Mouse (Mus musculus) liver, embryonic 11.5 days (tissue): ENCODE measurements at regions not wholly inside any gene's neighbourhood (a gene's known extent, or its start where the extent isn't known, plus 50 kb on each side); places are given as distances from the start of the nearest gene placed in this dataset.

Source experiments
- ATAC-seq: fragments of 200-750 bp; cut with Nextera tagmentation; replicated peaks from 2 replicates; pipeline ENCODE4 v1.8.0; 2017; ENCODE audit warnings: moderate number of reproducible peaks, mild to moderate bottlenecking, moderate TSS enrichment, moderate library complexity; ENCODE audit not compliant: low FRiP score
- DNase-seq: peaks from one replicate; pipeline ENCODE4 v3.0.0-alpha.2; 2017; ENCODE audit warnings: low spot score
- H3K27ac ChIP-seq: fragments of 300-500 bp; sonication (generic); 2 replicates; pipeline ENCODE4 v1.5.1; 2014; ENCODE audit warnings: mild to moderate bottlenecking, low read depth, low read length, control low read depth
- H3K27me3 ChIP-seq: fragments of 300-500 bp; sonication (generic); replicated peaks from 2 replicates; pipeline ENCODE4 v1.6.1; 2014; ENCODE audit warnings: low read length, mixed read lengths; ENCODE audit not compliant: control insufficient read depth, insufficient read depth
- H3K36me3 ChIP-seq: fragments of 300-500 bp; sonication (generic); 2 replicates; pipeline ENCODE4 v1.6.1; 2014; ENCODE audit warnings: mild to moderate bottlenecking, low read length, moderate library complexity, mixed read lengths; ENCODE audit not compliant: control insufficient read depth, insufficient read depth
- H3K4me1 ChIP-seq: fragments of 300-500 bp; sonication (generic); replicated peaks from 2 replicates; pipeline ENCODE4 v1.6.1; 2014; ENCODE audit warnings: low read length, mixed read lengths; ENCODE audit not compliant: control insufficient read depth, insufficient read depth
- H3K4me2 ChIP-seq: fragments of 300-500 bp; sonication (generic); 2 replicates; pipeline ENCODE4 v1.6.1; 2014; ENCODE audit warnings: mild to moderate bottlenecking, control low read depth, moderate library complexity
- H3K4me3 ChIP-seq: fragments of 300-500 bp; sonication (generic); 2 replicates; pipeline ENCODE4 v1.5.1; 2014; ENCODE audit warnings: low read depth, low read length, control low read depth
- H3K9ac ChIP-seq: fragments of 300-500 bp; sonication (generic); 2 replicates; pipeline ENCODE4 v1.6.1; 2014; ENCODE audit warnings: low read depth, low read length, control low read depth
- H3K9me3 ChIP-seq: fragments of 300-500 bp; sonication (generic); 2 replicates; pipeline ENCODE4 v1.6.1; 2016; ENCODE audit warnings: low read length, inconsistent platforms, mixed read lengths; ENCODE audit not compliant: control insufficient read depth
- WGBS: fragments of 180-500 bp; shearing (Covaris S2); extraction: QIAGEN DNeasy Blood & Tissue Kit; methylation state at CpG from one replicate; pipeline ENCODE4 v1.1.7; 2014; 5-methylcytosine and 5-hydroxymethylcytosine counted together

DNA sequence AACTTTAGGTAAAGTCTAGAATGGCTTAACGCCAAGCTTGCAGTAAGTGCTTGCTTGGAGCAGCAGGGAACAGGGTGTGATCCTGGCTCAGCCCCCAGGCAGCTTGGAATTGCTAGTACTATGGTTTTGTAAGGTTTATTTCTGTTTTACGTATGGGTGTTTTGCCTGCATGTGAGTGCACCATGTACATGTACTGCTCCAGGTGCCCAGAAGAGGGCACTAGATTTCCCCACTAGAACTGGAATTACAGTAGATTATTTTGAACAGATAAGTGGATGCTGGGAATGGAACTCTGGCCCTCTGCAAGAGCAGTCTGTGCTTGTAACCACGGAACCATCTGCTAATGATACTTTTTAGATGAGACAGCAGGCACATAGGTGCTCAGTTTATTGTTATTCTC, 237.6 kb downstream of the Skap2 start:
- Histone ChIP-seq H3K4me2 (no peak overlapping the region), H3K27ac (no peak overlapping the region), H3K9me3 (no peaks in the 10 kb centered on the region), H3K4me1 (no peaks in the 10 kb centered on the region), H3K9ac (no peak overlapping the region), H3K27me3 (no peaks in the 10 kb centered on the region), H3K4me3 (no peak overlapping the region), H3K36me3 (no peaks in the 10 kb centered on the region)
- DNase-seq (no peak), ATAC-seq (no peak)
- WGBS, result 78% methylated on average over 3 of the region's 3 CpGs

GRCm38 (mm10) chr6:51785615-51786014, 226.7 kb downstream of the Skap2 start:
- Histone ChIP-seq H3K9ac (no peak overlapping the region), H3K4me2 (no peak overlapping the region), H3K4me1 (no peaks in the 10 kb centered on the region), H3K36me3 (no peaks in the 10 kb centered on the region), H3K27ac (no peak overlapping the region), H3K27me3 (no peaks in the 10 kb centered on the region), H3K9me3 (no peaks in the 10 kb centered on the region), H3K4me3 (no peak overlapping the region)
- no peak for DNase-seq
- WGBS, result 60% methylated on average over 3 of the region's 3 CpGs
- ATAC-seq, result no peak

- ATAC-seq (no peak), DNase-seq (no peak)
- H3K27ac ChIP-seq, result no peak overlapping the region
- no peaks in the 10 kb centered on the region for H3K9me3 ChIP-seq
- H3K9ac ChIP-seq, result no peak overlapping the region
- no peaks in the 10 kb centered on the region for H3K4me1 ChIP-seq
- H3K4me2 ChIP-seq, result no peak overlapping the region
- H3K36me3 ChIP-seq, result no peaks in the 10 kb centered on the region
- WGBS, result 75% methylated on average over 3 of the region's 3 CpGs
- no peak overlapping the region for H3K4me3 ChIP-seq
- H3K27me3 ChIP-seq, result no peaks in the 10 kb centered on the region; the same call in 1 of the 2 replicates
Measured at GRCm38 (mm10) chr6:51786836-51787235, 225.5 kb downstream of the Skap2 start.

GRCm38 (mm10) chr6:51788156-51788555, 224.2 kb downstream of the Skap2 start:
- Histone ChIP-seq H3K27me3 (no peaks in the 10 kb centered on the region; the same call in 1 of the 2 replicates), H3K4me3 (no peak overlapping the region), H3K4me1 (no peaks in the 10 kb centered on the region), H3K9ac (no peak overlapping the region), H3K4me2 (no peak overlapping the region), H3K9me3 (no peaks in the 10 kb centered on the region), H3K36me3 (no peaks in the 10 kb centered on the region), H3K27ac (no peak overlapping the region)
- 86% methylated on average over 9 of the region's 9 CpGs for WGBS
- no peak for DNase-seq
- ATAC-seq, result no peak

- no peak overlapping the region for H3K27ac ChIP-seq
- no peaks in the 10 kb centered on the region for H3K4me1 ChIP-seq
- 68% methylated on average over 5 of the region's 5 CpGs for WGBS
- no peaks in the 10 kb centered on the region for H3K9me3 ChIP-seq
- no peaks in the 10 kb centered on the region for H3K36me3 ChIP-seq
- no peak for ATAC-seq
- H3K27me3 ChIP-seq, result no peaks in the 10 kb centered on the region; the same call in 1 of the 2 replicates
- H3K4me2 ChIP-seq, result no peak overlapping the region
- H3K9ac ChIP-seq, result no peak overlapping the region
- no peak overlapping the region for H3K4me3 ChIP-seq
- DNase-seq, result no peak
Measured at GRCm38 (mm10) chr6:51790293-51790692, 222.1 kb downstream of the Skap2 start.

DNA sequence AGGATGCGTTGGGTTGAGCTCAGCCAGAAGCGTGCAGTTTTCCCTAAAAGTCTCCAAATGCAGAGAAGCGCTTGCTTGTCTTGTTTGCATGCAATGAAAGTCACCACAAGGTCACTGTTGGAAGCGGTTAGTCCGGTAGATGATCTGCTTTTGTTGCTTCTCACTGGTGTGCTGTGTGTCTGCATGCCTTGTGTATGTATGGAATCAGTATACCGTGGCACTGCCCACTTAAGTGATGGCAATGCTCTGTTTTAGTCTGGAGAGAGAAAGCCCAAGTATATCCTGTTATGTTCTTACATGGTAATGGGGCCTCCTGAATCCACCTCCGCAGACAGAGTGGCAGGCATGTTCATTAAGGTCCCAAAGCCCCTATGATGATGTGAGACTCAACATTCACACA, 221.7 kb downstream of the Skap2 start:
- WGBS, result 82% methylated on average over 7 of the region's 7 CpGs
- H3K4me3 ChIP-seq, result no peak overlapping the region
- no peak overlapping the region for H3K27ac ChIP-seq
- no peaks in the 10 kb centered on the region; the same call in 1 of the 2 replicates for H3K27me3 ChIP-seq
- no peak for ATAC-seq
- H3K9ac ChIP-seq, result no peak overlapping the region
- H3K4me2 ChIP-seq, result no peak overlapping the region
- H3K9me3 ChIP-seq, result no peaks in the 10 kb centered on the region
- no peak for DNase-seq
- H3K36me3 ChIP-seq, result no peaks in the 10 kb centered on the region
- H3K4me1 ChIP-seq, result no peaks in the 10 kb centered on the region

DNA sequence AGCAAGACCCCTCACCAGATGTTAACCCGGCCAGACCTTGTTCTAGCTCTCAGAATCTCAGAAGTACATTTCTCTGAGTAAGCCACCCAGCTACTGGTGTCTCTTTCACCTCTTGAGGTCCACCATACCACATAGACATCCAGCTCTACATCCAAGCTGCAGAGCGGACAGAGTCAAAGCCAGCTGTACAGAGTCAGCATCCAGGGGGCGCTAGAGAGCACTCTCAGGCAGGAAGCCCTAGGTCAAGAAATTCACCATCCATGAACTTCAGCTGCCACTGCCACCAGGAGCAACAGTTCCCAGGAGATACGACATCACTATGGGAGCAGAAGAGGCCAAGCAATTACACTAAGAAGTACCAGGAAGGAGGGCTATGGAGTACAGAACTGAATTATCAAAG, 217.0 kb downstream of the Skap2 start:
- H3K9me3 ChIP-seq, result no peaks in the 10 kb centered on the region
- H3K27ac ChIP-seq, result no peak overlapping the region
- H3K4me1 ChIP-seq, result no peaks in the 10 kb centered on the region
- no peak overlapping the region for H3K9ac ChIP-seq
- 49% methylated on average over 4 of the region's 4 CpGs for WGBS
- no peaks in the 10 kb centered on the region for H3K36me3 ChIP-seq
- peak; percentile 40 for DNase-seq
- H3K27me3 ChIP-seq, result no peaks in the 10 kb centered on the region; the same call in 1 of the 2 replicates
- no peak overlapping the region for H3K4me2 ChIP-seq
- ATAC-seq, result no peak
- no peak overlapping the region for H3K4me3 ChIP-seq

GRCm38 (mm10) chr6:51798577-51799240, 213.6 kb downstream of the Skap2 start:
- Histone ChIP-seq H3K27me3 (no peaks in the 10 kb centered on the region), H3K27ac (no peak overlapping the region), H3K9me3 (no peaks in the 10 kb centered on the region), H3K4me3 (no peak overlapping the region), H3K36me3 (no peaks in the 10 kb centered on the region), H3K4me1 (no peaks in the 10 kb centered on the region), H3K9ac (no peak overlapping the region), H3K4me2 (no peak overlapping the region)
- 85% methylated on average over 12 of the region's 12 CpGs for WGBS
- ATAC-seq (no peak), DNase-seq (no peak)

- 86% methylated on average over 7 of the region's 7 CpGs for WGBS
- Histone ChIP-seq H3K27ac (no peak overlapping the region), H3K9ac (no peak overlapping the region), H3K4me2 (no peak overlapping the region), H3K4me3 (no peak overlapping the region), H3K27me3 (no peaks in the 10 kb centered on the region), H3K9me3 (no peaks in the 10 kb centered on the region), H3K36me3 (no peaks in the 10 kb centered on the region), H3K4me1 (no peaks in the 10 kb centered on the region)
- ATAC-seq, result no peak
- no peak for DNase-seq
Measured at GRCm38 (mm10) chr6:51805656-51806055, 206.7 kb downstream of the Skap2 start.
